Mouse (Mus musculus) naive thymus-derived CD4-positive, alpha-beta T cell, adult 5 months (primary cell): ENCODE measurements around the gene Ttll11. TPM values are rescaled to one million over a fixed set of nuclear protein-coding genes. Genes with fewer than 3 reads are reported as not detected.

Experiments
- polyA plus RNA-seq: library from polyadenylated mRNA; unstranded; fragments of 100-300 nt; shearing (Covaris generic); gene quantifications from one replicate; pipeline ENCODE4 v1.2.1, GENCODE M21; 2017

The Ttll11 gene
- 1.3 TPM for polyA plus RNA-seq

GRCm38 (mm10) chr2:35979644-35980021, at the start of gene Ttll11:
Gene Ttll11 (minus strand): TSS chr2:35979913.

Other genes starting within 250 kb of the Ttll11 start
- 78.5 TPM for gene Ndufa8, start 69.5 kb upstream of the Ttll11 start, polyA plus RNA-seq
- gene Morn5, start 69.5 kb upstream of the Ttll11 start, polyA plus RNA-seq, result not detected
- gene Lhx6, start 125.5 kb upstream of the Ttll11 start, polyA plus RNA-seq, result not detected
- gene Mrrf, start 156.5 kb upstream of the Ttll11 start, polyA plus RNA-seq, result 12.4 TPM
- 74.0 TPM for gene Rbm18, start 156.9 kb upstream of the Ttll11 start, polyA plus RNA-seq